Mouse (Mus musculus) spleen, adult 18-20 months (tissue): ENCODE measurements around the gene Gpr50.

ENCODE experiments used
- DNase-seq, 2 experiments: peaks; one replicate each; pipeline ENCODE4 v3.0.0; 2022; ENCODE audit warnings: mixed read lengths in 2 of 2

Gpr50 gene

DNA sequence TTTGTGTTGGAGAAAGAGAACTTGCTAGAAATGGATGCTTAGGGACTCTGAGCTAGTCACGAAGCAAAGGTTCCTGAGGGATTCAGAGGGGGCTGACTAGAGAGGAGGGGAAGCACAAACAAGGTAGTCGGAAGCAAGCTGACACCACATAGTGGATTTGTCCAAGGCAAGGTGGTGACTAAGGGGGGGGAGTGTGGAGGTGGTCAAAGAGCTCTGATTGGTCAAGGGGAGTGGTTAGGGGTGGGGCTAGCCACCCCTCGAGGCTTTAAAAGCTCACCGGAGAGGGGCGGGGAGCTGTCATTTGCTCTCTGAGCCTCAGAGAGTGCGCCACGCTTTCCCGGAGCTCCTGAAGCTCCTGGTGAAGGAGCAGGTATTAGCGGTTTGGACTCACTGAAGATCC lies at the start of gene Gpr50:
TSS of gene Gpr50 (plus strand) at position 294 of the 400 bp plus-strand sequence.
- no peak for DNase-seq

DNA sequence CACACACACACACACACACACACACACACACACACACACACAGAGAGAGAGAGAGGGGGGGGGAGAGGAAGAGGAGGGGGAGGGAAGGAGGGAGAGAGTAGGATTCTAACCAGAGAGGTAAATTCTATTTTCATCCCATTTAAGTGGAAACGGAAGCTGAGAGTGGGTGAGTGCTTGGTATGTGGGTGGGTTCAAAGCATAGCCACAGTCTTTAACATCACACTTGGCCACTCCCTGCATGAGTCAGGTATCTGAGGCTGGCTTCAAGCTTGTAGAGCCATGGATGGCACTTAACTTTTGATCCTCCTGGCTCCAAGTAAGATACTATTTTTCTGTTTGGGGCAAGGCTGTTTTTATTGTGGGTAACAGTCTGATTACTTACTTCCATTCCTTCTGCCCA lies 41.2 kb upstream of the Gpr50 start:
- DNase-seq, result no peak

GRCm38 (mm10) chrX:71623843-71624242 lies 39.6 kb upstream of the Gpr50 start:
- DNase-seq, result peak in 1 of 2 experiments; percentile 9

DNA sequence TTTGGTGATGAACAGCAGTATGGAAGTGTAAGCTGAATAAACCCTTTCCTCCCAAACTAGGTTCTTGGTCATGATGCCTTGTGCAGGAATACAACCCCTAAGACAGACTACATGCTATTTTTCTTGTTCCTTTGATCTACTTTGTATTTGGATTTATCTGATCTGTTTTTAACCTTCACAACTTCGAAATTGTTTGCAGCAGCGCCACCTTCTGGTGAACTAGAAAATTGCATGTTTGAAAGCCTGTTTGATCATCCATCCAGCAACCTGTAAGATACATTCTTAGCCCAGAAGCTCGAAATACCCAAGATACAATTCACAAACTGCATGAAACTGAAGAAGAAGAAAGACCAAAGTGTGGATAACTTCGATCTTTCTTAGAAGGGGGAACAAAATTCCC lies 35.2 kb upstream of the Gpr50 start:
- DNase-seq, result peak in 1 of 2 experiments; percentile 28

DNA sequence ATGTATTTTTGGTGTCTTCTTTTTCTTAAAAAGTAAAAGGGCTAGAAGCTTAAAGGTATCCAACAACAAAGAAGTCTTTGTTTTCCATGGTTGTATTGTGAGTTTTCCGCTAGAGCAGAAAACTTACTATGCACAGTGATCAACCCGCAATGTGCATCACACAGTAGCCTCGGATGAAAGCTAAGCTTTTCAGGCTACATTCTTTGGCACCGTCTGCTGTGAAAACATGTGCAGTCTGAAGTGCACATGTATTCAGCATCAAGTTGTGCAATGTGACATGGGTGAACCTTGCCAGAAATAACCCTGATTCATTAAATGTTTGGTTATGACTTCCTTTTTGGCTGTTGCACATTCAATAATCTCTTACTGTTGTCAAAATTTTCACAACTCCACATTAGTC lies 32.8 kb upstream of the Gpr50 start:
- no peak for DNase-seq

DNA sequence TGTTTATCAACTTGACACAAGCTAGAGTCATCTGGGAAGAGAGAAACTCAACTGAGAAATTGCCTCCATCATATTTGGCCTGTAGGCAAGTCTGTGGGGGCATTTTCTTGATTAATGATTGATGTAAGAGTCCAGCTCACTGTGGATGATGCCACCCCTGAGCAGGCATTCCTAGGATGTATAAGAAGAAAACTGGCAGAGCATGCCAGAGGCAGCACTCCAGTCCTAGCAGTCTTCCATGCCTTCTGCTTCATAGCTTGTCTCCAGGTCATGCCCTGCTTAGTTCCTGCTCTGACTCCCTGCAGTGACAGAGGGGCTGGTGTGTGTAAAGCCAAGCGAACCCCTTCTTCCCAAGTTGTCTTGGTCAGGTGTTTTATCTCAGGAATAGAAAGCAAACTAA lies 32.3 kb upstream of the Gpr50 start:
- DNase-seq, result no peak

DNA sequence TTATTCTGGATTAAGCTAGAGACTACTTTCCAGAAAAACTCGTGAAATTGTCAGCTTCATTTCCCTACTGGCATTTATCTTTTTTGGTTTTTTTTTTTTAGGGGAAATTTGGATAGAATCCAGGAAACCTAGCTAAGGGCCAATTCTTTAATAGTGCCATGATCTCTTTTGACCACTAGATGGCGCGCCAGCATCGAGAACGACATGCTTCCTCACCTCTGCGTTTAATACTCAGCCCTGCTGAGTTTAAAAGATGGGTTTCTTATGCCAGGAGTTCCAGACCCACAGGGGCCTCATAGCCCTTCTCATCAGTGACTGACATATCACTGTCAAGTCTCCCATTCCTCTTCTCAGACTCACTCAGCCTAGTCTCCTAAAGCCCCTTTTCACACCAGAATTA lies 15.5 kb upstream of the Gpr50 start:
- DNase-seq, result peak in 1 of 2 experiments; percentile 32

DNA sequence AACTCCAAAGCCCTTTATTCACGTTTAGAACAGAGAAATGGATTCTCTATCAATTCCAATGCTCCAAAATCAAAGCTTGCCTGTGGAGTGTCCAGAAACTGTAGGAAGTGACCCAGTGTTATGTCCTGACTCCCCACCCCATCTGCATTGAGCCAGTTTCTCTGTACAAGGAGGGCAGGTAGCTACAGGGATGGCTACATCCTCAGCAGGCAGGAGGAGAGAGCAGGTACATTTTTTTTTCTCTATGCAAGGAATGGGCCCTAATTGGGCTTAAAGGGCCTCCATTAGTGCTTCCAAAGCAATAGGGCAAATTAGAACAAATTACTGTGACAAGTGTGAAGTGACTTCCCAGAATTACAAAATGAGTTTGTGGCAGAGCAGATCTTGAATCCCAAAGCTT lies 15.0 kb upstream of the Gpr50 start:
- no peak for DNase-seq

- no peak for DNase-seq
Measured at GRCm38 (mm10) chrX:71648848-71649454, 14.5 kb upstream of the Gpr50 start.

GRCm38 (mm10) chrX:71649993-71650392 lies 13.5 kb upstream of the Gpr50 start:
- DNase-seq, result no peak

- no peak for DNase-seq
Measured at GRCm38 (mm10) chrX:71661794-71662193, 1.7 kb upstream of the Gpr50 start.

- DNase-seq, result no peak
Measured at GRCm38 (mm10) chrX:71663871-71664687, 612 bp downstream of the Gpr50 start.

GRCm38 (mm10) chrX:71664688-71665026 lies 1.2 kb downstream of the Gpr50 start:
- no peak for DNase-seq

DNA sequence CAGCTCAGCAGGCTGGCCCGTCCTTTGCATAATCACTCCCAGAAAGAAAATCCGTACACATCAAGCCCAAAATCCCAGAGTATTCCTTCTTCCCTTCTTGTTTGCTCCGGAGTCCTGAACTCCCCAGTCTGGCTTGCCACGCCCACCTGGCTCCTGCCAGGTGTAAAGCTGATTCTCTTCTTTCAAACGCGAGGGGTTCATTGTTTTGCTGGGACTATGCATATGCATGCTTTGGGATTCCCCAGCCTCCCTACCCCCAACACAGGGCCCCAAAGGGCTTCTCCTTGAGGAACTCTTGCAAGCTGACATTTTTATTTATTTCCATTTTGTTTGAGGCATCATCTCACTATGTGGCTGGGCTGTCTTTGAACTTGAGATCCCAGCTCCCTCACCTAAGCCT lies 6.8 kb downstream of the Gpr50 start:
- no peak for DNase-seq

DNA sequence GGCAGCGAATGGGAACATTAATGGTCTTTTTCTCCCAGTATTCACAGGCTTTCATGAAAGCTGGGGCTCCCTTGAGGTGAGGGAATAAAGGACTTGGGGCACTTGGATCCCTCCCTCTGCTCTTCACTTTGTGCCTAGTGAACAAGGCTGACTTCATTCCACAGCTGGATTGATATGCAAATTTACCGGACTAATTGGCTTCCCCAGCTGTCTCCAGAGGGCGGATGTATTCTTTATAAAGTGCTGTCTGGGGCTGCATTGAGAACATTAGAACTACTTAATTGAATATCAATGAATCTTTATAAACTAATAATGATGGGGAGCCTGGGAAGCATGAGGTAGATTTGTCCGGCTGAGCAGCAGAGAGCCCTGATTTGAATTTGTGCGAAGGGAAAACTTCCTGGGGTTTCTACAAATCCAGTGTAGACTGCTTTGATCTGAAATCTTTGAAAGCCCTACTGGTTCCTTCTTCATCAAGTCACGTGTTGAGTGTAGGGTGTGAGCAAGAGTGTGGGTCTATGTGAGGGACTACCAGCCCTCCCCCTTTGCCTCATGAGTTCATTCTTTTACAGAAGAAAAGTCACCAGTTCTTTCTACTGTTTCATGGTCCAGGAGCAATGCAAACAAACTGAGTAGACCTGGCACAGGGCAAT lies 37.5 kb downstream of the Gpr50 start:
- DNase-seq, result no peak
